Mouse (Mus musculus): ENCODE results near the gene Mad1l1.

Mad1l1 gene

GRCm38 (mm10) chr5:140213001-140213400 lies 108.4 kb downstream of the Mad1l1 start:
- no peak for DNase-seq

- no peak for DNase-seq
Observed at GRCm38 (mm10) chr5:140210417-140211184, 110.8 kb downstream of the Mad1l1 start.

GRCm38 (mm10) chr5:140208743-140209409 lies 112.5 kb downstream of the Mad1l1 start:
- peak; percentile 52 to 66 for DNase-seq

GRCm38 (mm10) chr5:140206726-140207703 lies 114.3 kb downstream of the Mad1l1 start:
- peak; percentile 34 to 60 for DNase-seq

- no peak for DNase-seq
Observed at GRCm38 (mm10) chr5:140205991-140206390, 115.4 kb downstream of the Mad1l1 start.

GRCm38 (mm10) chr5:140204465-140204864 lies 116.9 kb downstream of the Mad1l1 start:
- DNase-seq = no peak

GRCm38 (mm10) chr5:140204037-140204436 lies 117.3 kb downstream of the Mad1l1 start:
- DNase-seq = no peak

GRCm38 (mm10) chr5:140202451-140202850 lies 118.9 kb downstream of the Mad1l1 start:
- DNase-seq = no peak

- no peak for DNase-seq
Observed at GRCm38 (mm10) chr5:140201566-140201965, 119.8 kb downstream of the Mad1l1 start.

GRCm38 (mm10) chr5:140201109-140201508 lies 120.2 kb downstream of the Mad1l1 start:
- no peak for DNase-seq

- peak; percentile 76 to 93 for DNase-seq
Observed at GRCm38 (mm10) chr5:140197705-140198104, 123.6 kb downstream of the Mad1l1 start.

GRCm38 (mm10) chr5:140196446-140196845 lies 124.9 kb downstream of the Mad1l1 start:
- no peak for DNase-seq

GRCm38 (mm10) chr5:140194173-140194572 lies 127.2 kb downstream of the Mad1l1 start:
- DNase-seq = no peak

GRCm38 (mm10) chr5:140191539-140191938 lies 129.8 kb downstream of the Mad1l1 start:
- DNase-seq = no peak

GRCm38 (mm10) chr5:140186351-140186750 lies 135.0 kb downstream of the Mad1l1 start:
- DNase-seq = no peak

- no peak for DNase-seq
Observed at GRCm38 (mm10) chr5:140185757-140186156, 135.6 kb downstream of the Mad1l1 start.

- no peak for DNase-seq
Observed at GRCm38 (mm10) chr5:140183387-140183786, 138.0 kb downstream of the Mad1l1 start.

GRCm38 (mm10) chr5:140182351-140182750 lies 139.0 kb downstream of the Mad1l1 start:
- no peak for DNase-seq

GRCm38 (mm10) chr5:140180016-140180415 lies 141.3 kb downstream of the Mad1l1 start:
- DNase-seq = no peak

- DNase-seq = peak; percentile 33 to 45
Observed at GRCm38 (mm10) chr5:140178058-140178690, 143.2 kb downstream of the Mad1l1 start.

- DNase-seq = no peak
Observed at GRCm38 (mm10) chr5:140177582-140177981, 143.8 kb downstream of the Mad1l1 start.

GRCm38 (mm10) chr5:140176370-140176769 lies 145.0 kb downstream of the Mad1l1 start:
- DNase-seq = no peak
